Mouse (Mus musculus): ENCODE results near the gene 4932438A13Rik.
A peak's percentile ranks its signal among the peaks of the same experiment; 100 is the strongest.

Gene 4932438A13Rik

DNA sequence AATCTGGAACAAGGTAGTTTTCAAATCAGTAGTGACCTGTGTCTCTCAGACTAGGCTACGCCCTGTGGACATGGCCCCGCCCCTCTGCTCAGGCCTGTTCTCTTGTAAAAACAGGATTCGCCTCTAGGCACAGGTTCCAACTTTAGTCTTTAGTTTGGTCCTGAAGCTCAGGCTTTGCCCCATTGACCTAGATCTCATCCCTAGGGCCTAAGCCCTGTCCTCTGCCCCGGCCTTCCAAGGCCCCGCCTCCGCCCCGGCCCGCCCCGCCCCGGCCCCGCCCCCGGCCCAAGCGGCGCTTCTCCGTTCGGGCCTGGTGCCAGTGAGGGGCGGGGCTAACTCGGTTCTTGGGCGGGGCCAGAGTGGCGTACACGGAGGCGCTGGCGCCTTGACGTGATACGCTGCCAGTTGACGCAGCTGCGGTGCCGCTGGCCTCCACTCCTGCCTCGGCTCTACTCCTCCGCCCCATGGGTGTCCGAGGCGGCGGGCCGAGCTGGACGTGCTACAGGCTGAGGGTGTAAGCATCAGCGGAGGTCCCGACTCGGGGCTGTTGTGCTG, at the start of gene 4932438A13Rik:
4932438A13Rik (plus strand) TSS at position 384 of the 555 bp plus-strand sequence.
- DNase-seq (ENCODE audit: low read depth, low spot score): peak; percentile 93

DNA sequence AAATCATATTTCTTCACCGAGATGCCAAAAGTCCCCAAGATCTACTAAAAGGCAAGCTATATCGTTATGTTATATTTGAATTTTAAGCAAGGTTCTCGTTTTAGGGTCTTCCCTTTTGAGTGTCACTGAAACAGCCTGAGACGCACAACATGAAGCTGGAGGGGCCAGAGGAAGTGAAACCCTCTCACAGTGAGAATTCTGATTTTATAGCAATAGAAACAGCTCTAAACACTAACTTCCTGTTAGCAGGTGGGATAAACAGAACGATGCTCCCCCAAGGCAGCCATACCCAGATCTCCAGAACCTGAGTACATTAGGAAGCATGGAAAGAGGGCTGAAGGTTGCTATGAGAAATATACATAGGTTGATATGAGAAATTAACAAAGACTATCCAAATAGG, 46.3 kb upstream of the 4932438A13Rik start:
- DNase-seq (ENCODE audit: low read depth, low spot score): no peak

- no peak for DNase-seq (ENCODE audit: low read depth, low spot score)
These were observed 43.5 kb upstream of the 4932438A13Rik start for GRCm38 (mm10) chr3:36819402-36819801.

- no peak for DNase-seq (ENCODE audit: low read depth, low spot score)
These were observed 41.9 kb upstream of the 4932438A13Rik start for GRCm38 (mm10) chr3:36821037-36821436.

GRCm38 (mm10) chr3:36825098-36825497, 37.8 kb upstream of the 4932438A13Rik start:
- no peak for DNase-seq (ENCODE audit: low read depth, low spot score)

DNA sequence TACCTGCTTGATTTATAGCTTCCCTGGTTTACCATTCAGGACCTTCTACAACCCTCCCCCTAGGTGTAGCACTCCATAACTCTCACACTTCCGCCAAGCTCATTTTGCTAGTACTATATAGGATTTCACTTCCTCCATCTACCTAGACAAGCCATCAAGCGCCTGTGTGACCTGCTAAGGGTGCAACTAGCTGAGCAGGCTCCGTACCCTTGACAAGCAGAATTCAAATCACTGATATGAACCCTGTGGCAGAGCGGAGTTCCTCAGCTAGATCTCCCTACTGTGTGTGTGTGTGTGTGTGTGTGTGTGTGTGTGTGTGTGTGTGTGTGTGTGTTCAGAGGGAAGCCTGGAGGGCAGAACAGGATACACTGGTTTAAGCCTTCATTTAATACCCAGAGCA, 37.4 kb upstream of the 4932438A13Rik start:
- DNase-seq (ENCODE audit: low read depth, low spot score): no peak

DNA sequence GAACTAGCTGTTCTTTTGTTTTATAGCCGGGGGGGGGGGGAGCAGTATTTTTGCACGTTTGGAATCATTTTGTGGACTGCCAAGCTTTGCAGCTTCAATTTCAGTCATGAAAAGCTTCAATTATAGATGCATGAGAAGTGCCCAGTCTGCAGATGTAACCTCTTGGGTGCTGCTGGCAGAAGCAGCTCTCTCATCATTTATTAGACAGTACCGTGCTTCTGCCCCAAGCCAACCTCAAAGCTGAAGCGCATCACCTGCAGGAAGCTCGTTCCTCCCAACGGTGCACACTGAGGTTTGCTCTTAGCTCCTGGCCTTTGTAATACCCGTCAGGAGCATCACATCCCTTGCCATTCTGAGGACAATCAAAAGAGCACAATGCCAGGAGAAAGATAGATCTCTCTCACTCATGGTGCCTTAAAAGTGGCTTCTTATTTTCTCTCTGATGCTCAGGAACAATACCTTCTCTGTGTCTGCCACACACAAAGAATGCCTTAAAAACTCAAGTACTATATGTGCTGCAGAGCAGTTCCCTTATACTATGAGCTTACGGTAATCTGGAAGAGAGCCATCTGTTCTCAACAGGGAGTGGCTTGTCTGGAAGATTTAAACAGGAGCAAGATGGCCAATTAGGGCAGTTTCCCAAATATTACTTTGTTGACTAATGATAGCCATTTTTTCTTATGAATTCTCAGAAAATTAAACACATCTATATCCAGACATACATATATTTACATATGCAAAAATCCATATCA, 35.5 kb upstream of the 4932438A13Rik start:
- no peak for DNase-seq (ENCODE audit: low read depth, low spot score)

- no peak for DNase-seq (ENCODE audit: low read depth, low spot score)
These were observed 32.7 kb upstream of the 4932438A13Rik start for GRCm38 (mm10) chr3:36830218-36830617.

- no peak for DNase-seq (ENCODE audit: low read depth, low spot score)
These were observed 28.5 kb upstream of the 4932438A13Rik start for GRCm38 (mm10) chr3:36834426-36834825.

DNA sequence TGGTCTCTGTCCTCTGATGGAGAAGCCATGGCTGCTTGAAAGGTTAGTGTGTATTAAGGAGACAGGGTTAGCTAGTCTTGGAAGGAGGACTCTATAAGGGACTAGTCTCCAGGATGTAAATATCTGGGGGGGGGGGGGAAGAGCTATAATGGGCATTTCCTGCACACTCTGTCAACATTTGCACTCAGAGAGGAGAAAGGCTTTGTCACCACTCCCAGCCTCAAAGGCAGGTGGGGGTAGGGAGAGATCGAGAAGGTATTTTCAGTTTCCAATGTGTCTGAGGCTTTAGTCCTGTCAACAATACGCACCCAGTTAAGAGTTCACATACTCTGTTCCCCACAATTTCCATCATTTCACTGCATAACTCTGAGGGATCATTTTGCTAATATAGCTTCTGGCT, 28.1 kb upstream of the 4932438A13Rik start:
- no peak for DNase-seq (ENCODE audit: low read depth, low spot score)

DNA sequence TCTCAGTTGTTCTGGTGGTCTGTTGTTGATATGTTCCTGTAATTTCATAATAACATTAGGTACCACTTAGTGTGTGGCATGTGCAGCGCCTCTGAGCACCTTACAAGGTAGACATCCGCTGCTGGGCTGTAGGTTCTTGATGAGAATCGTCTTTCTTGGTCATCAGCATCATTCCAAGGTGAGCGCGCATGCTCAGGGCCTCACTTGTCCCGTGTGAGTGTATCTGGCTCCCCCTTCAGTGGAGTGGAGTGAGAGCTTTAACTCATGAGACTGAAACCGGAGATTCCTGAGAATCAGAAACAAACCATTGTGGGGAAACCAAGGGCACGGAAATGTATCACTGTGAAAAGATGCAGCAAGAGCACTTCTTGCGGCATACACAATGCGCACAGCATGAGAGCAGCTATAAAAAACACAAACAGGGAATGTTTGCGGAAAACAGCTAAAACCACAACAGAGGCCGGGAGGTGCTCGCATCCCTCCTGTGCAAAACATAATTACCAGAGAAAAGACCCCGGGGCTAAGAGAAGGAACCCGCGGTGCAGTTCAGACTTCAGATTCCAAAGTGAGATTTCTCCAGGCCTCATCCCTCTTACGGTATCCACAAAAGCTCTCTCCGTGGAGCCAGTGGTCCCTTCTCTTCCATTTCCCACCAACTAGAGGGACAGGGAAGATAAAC, 27.2 kb upstream of the 4932438A13Rik start:
- no peak for DNase-seq (ENCODE audit: low read depth, low spot score)

GRCm38 (mm10) chr3:36836833-36837232, 26.1 kb upstream of the 4932438A13Rik start:
- no peak for DNase-seq (ENCODE audit: low read depth, low spot score)

DNA sequence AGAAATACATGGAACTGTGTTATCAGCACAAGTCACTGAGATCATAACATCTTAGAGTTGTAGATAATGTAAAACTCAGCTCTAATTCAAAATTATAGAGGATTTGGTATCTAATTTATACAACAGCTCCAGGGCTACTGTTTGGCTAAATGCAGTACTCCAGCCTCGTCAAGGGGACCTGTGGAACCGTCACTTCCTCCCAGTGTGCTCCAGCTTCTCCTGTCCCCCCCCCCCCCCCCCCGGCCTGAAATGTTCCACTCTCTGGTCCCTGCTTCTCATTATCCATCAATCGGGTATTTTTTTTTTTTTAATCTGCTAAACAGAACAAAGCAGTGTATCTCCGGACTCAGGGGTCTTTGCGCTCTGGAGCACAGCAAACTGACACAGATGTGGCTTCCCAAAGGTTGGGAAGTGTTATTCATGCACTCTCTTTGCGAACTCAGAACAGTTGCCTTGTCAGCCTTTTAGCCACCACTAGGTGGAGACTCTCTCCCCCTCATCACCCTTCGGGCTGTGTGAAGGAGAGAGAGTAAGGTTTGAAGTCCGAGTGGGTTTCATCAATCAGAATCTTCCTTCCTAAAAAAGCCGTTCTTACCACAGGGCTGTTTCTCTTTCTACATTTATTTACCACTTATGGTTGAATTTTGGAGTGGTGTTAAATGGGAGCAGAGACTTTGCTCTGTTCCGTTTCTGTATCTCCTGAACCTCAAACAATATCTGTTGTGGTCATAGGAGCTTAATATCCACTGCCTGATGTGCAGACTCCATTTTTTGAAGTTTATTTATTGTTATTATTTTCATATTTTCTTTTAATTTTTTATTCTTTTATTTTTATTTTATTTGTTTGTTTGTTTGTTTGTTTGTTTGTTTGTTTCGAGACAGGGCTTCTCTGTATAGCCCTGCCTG, 22.0 kb upstream of the 4932438A13Rik start:
- DNase-seq (ENCODE audit: low read depth, low spot score): peak; percentile 51

GRCm38 (mm10) chr3:36853733-36854440, 9.0 kb upstream of the 4932438A13Rik start:
- DNase-seq (ENCODE audit: low read depth, low spot score): no peak

DNA sequence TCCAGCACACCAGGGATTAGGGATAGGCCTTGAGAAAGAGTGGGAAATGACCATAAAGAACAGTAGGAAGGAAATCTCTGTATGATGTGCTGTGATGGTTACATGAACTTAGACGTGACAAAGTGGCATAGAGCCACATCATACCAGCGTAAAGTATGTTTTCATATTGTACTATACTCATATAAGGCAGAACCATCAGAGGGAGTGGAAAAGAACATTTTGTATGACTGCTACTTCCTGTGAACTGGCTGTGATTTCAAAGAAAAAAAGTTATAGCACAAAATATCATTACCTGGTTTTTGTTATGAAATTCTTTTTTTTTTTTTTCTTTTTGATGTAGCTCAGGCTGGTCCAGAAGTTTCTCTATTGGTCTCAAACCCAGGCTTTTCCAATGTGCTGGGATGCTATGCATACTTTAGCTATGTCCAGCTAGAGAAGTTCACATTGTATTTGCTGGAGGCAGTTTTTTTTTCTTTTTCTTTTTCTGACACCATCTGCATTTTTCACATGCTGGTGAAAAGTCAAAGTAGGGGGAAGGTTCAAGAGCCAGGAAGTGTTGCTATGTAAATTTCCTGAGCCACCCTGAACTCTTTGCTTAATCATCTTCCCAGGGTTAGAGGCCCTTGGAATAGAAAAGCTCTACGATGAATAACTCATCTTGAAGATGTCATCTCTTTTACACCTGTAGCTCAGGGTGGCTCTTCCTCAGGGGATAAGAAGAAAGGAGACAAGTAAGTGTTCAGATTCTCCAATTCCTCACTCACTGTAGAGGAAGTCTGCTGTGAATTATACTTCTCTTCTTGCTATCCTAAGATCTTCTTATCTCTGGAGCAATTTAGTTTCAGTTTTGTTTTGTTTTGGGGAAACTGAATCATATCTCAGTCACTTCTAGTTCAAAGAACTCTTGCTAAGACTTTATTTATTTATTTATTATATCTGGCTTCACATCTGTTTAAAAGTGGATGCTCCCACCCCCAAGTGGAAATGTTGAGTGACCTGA, 1.2 kb upstream of the 4932438A13Rik start:
- no peak for DNase-seq (ENCODE audit: low read depth, low spot score)

DNA sequence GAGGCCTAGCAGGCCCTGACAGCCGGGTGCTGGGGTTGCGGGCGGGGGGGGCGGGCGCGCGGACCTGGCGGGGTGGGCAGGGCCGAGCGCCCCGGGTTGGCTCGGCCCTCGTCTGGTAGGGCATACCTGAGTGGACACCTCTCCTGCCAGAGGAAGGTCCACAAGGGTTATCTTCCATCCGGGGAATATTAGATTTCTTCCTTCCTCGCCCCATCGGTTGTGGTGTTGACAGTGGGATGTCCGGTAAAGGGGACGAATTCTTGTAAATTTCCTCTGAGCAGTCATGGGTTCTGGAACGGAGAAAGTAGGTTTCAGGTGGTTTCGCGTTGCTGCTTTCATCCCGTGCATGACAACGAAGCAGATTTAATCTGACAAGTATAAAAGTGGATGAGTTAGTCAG, 523 bp downstream of the 4932438A13Rik start:
- no peak for DNase-seq (ENCODE audit: low read depth, low spot score)

DNA sequence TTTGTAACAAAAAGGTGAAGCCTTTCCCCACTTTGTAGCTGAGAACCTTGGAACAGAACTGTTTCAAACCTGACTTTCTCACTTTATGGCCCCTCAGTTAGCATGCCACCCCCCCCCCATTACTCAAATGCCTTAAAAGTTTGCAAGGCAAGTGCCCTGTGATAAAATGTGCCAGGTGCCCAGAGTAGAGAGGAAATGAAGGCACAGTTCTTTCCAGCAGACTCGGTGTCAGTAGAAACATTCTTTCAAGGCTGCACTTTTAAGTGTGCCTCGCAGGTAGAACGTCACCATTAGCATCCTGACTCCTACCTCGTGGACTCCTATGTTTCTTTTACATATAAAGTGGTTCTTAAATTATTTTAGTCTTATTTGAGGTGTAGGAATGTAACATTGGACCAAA, 977 bp downstream of the 4932438A13Rik start:
- no peak for DNase-seq (ENCODE audit: low read depth, low spot score)

- DNase-seq (ENCODE audit: low read depth, low spot score): no peak
These were observed 1.6 kb downstream of the 4932438A13Rik start for GRCm38 (mm10) chr3:36864466-36864865.

GRCm38 (mm10) chr3:36905372-36905771, 42.5 kb downstream of the 4932438A13Rik start:
- DNase-seq (ENCODE audit: low read depth, low spot score): no peak

GRCm38 (mm10) chr3:36917832-36918231, 54.9 kb downstream of the 4932438A13Rik start:
- DNase-seq (ENCODE audit: low read depth, low spot score): no peak
